Mouse (Mus musculus): ENCODE data around the gene Sema6c. TPM values are rescaled to one million over a fixed set of nuclear protein-coding genes. Genes with fewer than 3 reads are reported as not detected.

The Sema6c gene
- total and polyA plus RNA-seq, 2 experiments: 0.65 to 2.9 TPM

GRCm38 (mm10) chr3:95162345-95162628 lies 2.0 kb downstream of the Sema6c start:
- no peak for DNase-seq (ENCODE audit: extremely low read depth, low read depth, low spot score)
- Histone ChIP-seq H3K27me3 (ENCODE audit: control insufficient read depth, insufficient read depth, low read length) (peaks cover 5% of the 10 kb centered on the region; the same call in 1 of the 2 replicates), H3K4me3 (ENCODE audit: insufficient read depth, low read depth, low read length) (no peak overlapping the region), H3K9ac (ENCODE audit: low read depth, low read length) (no peak overlapping the region), H3K27ac (replicated peaks; ENCODE audit: insufficient read depth, low read depth, low read length) (no peak overlapping the region), H3K4me1 (ENCODE audit: control insufficient read depth, insufficient read depth, low read length) (peaks cover 3% of the 10 kb centered on the region), H3K36me3 (ENCODE audit: control insufficient read depth, insufficient read depth, low read length) (no peaks in the 10 kb centered on the region), H3K79me2 (ENCODE audit: control insufficient read depth, insufficient read depth, low read length) (no peaks in the 10 kb centered on the region)
- WGBS: 52% methylated on average over 2 of the region's 2 CpGs
- no peak for TF ChIP-seq POLR2A (IDR thresholded peaks at IDR 0.05; ENCODE audit: extremely low read depth, insufficient read depth, low read length)
- no peak for TF ChIP-seq CTCF (IDR thresholded peaks at IDR 0.05; ENCODE audit: low read depth, low read length)

DNA sequence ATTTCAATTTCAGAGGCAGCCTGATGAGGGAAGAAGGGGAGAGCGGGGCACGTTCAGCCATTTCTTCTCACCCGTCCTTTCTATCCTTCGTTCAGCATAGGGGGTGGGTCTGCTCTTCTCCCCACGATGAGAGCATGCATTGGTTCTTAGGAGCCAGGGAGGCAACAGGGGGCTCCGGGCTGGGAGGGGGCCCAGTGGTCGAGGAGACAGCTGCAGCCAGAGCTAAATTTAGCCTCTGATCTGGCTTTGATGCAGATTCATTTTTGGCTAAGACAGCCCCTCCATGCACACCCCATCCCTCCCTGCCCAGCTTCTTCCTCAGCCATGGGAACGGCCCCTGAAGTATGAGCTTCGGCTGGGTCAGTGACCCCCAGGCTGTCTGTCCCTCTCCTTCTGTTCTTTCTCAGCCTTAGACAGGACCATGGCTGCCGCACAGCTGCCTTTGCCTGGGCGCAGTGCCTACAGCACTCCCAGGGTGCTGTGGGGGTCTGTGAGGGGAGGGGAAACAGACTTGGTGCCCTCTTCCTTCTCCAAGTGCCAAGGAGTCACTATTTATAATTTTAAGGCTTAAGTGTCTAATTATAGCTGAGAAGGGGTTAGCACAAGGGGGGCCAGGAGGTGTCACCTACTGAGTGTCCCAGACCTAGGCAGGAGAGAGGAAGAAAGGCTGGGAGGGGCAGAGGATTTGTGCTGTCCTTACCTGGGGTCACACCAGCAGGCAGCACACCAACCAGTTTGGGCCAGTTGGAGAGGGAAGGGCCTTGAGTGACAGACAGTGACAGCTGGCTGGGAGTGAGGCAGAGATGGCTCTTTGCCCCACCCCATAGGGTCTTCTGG lies 3.4 kb downstream of the Sema6c start:
- Histone ChIP-seq H3K79me2 (ENCODE audit: control insufficient read depth, insufficient read depth, low read length) (no peaks in the 10 kb centered on the region), H3K36me3 (ENCODE audit: control insufficient read depth, insufficient read depth, low read length) (no peaks in the 10 kb centered on the region), H3K4me3 (ENCODE audit: insufficient read depth, low read depth, low read length) (no peak overlapping the region), H3K9ac (ENCODE audit: low read depth, low read length) (no peak overlapping the region), H3K27me3 (ENCODE audit: control insufficient read depth, insufficient read depth, low read length) (peaks cover 5% of the 10 kb centered on the region; the same call in 1 of the 2 replicates), H3K27ac (replicated peaks; ENCODE audit: insufficient read depth, low read depth, low read length) (peak overlapping the region; percentile 25; the same call in 1 of the 2 replicates), H3K4me1 (ENCODE audit: control insufficient read depth, insufficient read depth, low read length) (peaks cover 3% of the 10 kb centered on the region)
- no peak for TF ChIP-seq POLR2A (IDR thresholded peaks at IDR 0.05; ENCODE audit: extremely low read depth, insufficient read depth, low read length)
- TF ChIP-seq CTCF (IDR thresholded peaks at IDR 0.05; ENCODE audit: low read depth, low read length): no peak
- 75% methylated on average over 11 of the region's 11 CpGs for WGBS
- DNase-seq (ENCODE audit: extremely low read depth, low read depth, low spot score): peak; percentile 26

- TF ChIP-seq POLR2A (IDR thresholded peaks at IDR 0.05; ENCODE audit: extremely low read depth, insufficient read depth, low read length) (no peak), CTCF (IDR thresholded peaks at IDR 0.05; ENCODE audit: low read depth, low read length) (no peak)
- Histone ChIP-seq H3K36me3 (ENCODE audit: control insufficient read depth, insufficient read depth, low read length) (no peaks in the 10 kb centered on the region), H3K4me3 (ENCODE audit: insufficient read depth, low read depth, low read length) (no peak overlapping the region), H3K4me1 (ENCODE audit: control insufficient read depth, insufficient read depth, low read length) (peaks cover 3% of the 10 kb centered on the region), H3K27me3 (ENCODE audit: control insufficient read depth, insufficient read depth, low read length) (peaks cover 5% of the 10 kb centered on the region; the same call in 1 of the 2 replicates), H3K9ac (ENCODE audit: low read depth, low read length) (no peak overlapping the region), H3K79me2 (ENCODE audit: control insufficient read depth, insufficient read depth, low read length) (no peaks in the 10 kb centered on the region), H3K27ac (replicated peaks; ENCODE audit: insufficient read depth, low read depth, low read length) (no peak overlapping the region)
- DNase-seq (ENCODE audit: extremely low read depth, low read depth, low spot score): no peak
- WGBS: 84% methylated on average over 4 of the region's 5 CpGs
These were observed 3.9 kb downstream of the Sema6c start for GRCm38 (mm10) chr3:95164256-95164550.

- Histone ChIP-seq H3K36me3 (ENCODE audit: control insufficient read depth, insufficient read depth, low read length) (no peaks in the 10 kb centered on the region), H3K9ac (ENCODE audit: low read depth, low read length) (no peak overlapping the region), H3K4me1 (ENCODE audit: control insufficient read depth, insufficient read depth, low read length) (peaks cover under 1% of the 10 kb centered on the region), H3K79me2 (ENCODE audit: control insufficient read depth, insufficient read depth, low read length) (no peaks in the 10 kb centered on the region), H3K27me3 (ENCODE audit: control insufficient read depth, insufficient read depth, low read length) (peaks cover 5% of the 10 kb centered on the region; the same call in 1 of the 2 replicates), H3K4me3 (ENCODE audit: insufficient read depth, low read depth, low read length) (no peak overlapping the region), H3K27ac (replicated peaks; ENCODE audit: insufficient read depth, low read depth, low read length) (no peak overlapping the region)
- WGBS: 77% methylated on average over 5 of the region's 5 CpGs
- no peak for DNase-seq (ENCODE audit: extremely low read depth, low read depth, low spot score)
- TF ChIP-seq CTCF (IDR thresholded peaks at IDR 0.05; ENCODE audit: low read depth, low read length) (no peak), POLR2A (IDR thresholded peaks at IDR 0.05; ENCODE audit: extremely low read depth, insufficient read depth, low read length) (no peak)
These were observed 4.6 kb downstream of the Sema6c start for GRCm38 (mm10) chr3:95164840-95165239.

- Histone ChIP-seq H3K27me3 (ENCODE audit: control insufficient read depth, insufficient read depth, low read length) (peaks cover 21% of the 10 kb centered on the region), H3K27ac (replicated peaks; ENCODE audit: insufficient read depth, low read depth, low read length) (no peak overlapping the region), H3K4me3 (ENCODE audit: insufficient read depth, low read depth, low read length) (no peak overlapping the region), H3K4me1 (ENCODE audit: control insufficient read depth, insufficient read depth, low read length) (peaks cover 3% of the 10 kb centered on the region; the same call in 1 of the 2 replicates), H3K36me3 (ENCODE audit: control insufficient read depth, insufficient read depth, low read length) (no peaks in the 10 kb centered on the region), H3K9ac (ENCODE audit: low read depth, low read length) (no peak overlapping the region), H3K79me2 (ENCODE audit: control insufficient read depth, insufficient read depth, low read length) (no peaks in the 10 kb centered on the region)
- WGBS: 96% methylated on average over 10 of the region's 10 CpGs
- no peak for DNase-seq (ENCODE audit: extremely low read depth, low read depth, low spot score)
- TF ChIP-seq CTCF (IDR thresholded peaks at IDR 0.05; ENCODE audit: low read depth, low read length) (no peak), POLR2A (IDR thresholded peaks at IDR 0.05; ENCODE audit: extremely low read depth, insufficient read depth, low read length) (no peak)
These were observed 9.7 kb downstream of the Sema6c start for GRCm38 (mm10) chr3:95169996-95170395.

GRCm38 (mm10) chr3:95171105-95171504 lies 10.8 kb downstream of the Sema6c start:
- Histone ChIP-seq H3K36me3 (ENCODE audit: control insufficient read depth, insufficient read depth, low read length) (no peaks in the 10 kb centered on the region), H3K79me2 (ENCODE audit: control insufficient read depth, insufficient read depth, low read length) (no peaks in the 10 kb centered on the region), H3K27me3 (ENCODE audit: control insufficient read depth, insufficient read depth, low read length) (peaks cover 21% of the 10 kb centered on the region), H3K27ac (replicated peaks; ENCODE audit: insufficient read depth, low read depth, low read length) (no peak overlapping the region), H3K4me3 (ENCODE audit: insufficient read depth, low read depth, low read length) (no peak overlapping the region), H3K9ac (ENCODE audit: low read depth, low read length) (no peak overlapping the region), H3K4me1 (ENCODE audit: control insufficient read depth, insufficient read depth, low read length) (peaks cover 3% of the 10 kb centered on the region; the same call in 1 of the 2 replicates)
- 45% methylated on average over 6 of the region's 6 CpGs for WGBS
- TF ChIP-seq CTCF (IDR thresholded peaks at IDR 0.05; ENCODE audit: low read depth, low read length) (no peak), POLR2A (IDR thresholded peaks at IDR 0.05; ENCODE audit: extremely low read depth, insufficient read depth, low read length) (no peak)
- DNase-seq (ENCODE audit: extremely low read depth, low read depth, low spot score): peak; percentile 39

Measured in liver, adult 2 months (tissue).